Mouse (Mus musculus): ENCODE results near the gene Iqcf3.

The Iqcf3 gene

DNA sequence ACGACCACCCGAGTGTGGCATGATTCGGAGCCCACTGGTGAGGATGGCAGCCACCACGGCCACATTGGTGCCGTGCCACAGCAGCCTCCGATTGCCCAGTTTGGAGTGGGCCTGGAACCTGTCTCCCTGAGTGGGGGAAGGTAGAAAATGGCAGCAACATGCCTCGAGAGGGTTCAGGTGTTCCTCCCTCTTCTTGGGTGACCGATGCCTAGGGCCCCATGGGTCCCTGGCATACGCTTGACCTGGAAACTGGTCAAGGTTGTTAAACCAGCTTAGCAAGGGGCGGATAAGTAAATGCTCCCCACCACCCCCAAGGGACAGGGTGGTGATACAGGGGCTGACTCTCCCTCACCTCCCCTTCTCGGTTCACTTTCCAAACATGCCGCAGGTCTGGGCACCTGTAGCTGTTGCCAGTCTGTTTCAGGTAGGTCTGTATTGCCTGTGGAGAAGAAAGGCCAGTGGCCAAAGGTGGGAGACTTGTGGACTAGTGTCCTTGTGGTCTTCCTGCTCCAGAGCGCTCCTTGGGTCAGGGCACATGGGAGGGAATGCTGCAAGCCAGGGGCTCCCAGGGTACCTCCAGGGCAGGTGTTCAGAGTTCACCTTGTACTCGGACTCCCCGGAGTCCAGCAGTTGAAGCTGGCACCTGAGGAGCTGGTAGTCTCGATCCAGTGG lies 88.2 kb downstream of the Iqcf3 start:
- in situ Hi-C loops (cut with MseI, MboI) = no loop called here

DNA sequence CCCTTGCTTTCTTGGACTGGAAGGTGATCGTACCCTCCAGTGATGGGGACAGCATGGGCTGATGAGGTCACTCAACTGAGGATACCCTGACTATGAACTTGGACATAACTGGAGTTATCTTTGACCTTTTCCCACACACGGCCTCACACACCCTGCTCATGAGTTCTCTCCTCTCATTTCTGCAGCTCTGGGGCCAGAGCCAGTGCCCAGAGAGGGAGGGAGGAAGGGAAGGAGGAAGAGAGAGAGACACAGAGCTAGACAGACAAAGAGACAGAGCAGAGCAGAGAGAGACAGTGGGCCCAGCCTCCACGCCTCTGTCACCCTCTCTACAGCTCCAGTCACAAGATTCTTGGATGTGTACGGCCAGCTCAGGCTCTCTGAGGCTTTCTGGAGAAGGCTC lies 89.1 kb downstream of the Iqcf3 start:
- in situ Hi-C loops (cut with MseI, MboI) = no loop called here

DNA sequence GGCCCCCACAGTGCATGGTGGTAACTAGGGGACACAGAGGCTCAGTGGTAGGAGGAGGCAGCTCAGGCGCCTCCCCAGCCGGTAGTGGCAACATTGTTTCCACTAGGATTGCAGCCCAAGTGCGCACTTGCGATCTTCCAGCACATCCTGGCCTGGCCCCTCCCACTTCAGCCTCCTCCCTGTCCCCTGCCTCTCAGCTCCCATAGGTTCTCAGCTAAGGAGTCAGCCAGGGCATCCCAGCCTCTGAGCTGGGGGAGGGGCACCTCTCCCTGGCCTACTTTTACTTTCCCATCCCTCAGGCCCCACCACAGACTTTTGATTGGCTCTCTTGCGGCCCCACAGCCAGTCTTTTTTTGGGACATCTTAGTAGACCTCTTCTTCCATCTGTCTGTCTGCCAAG lies 89.5 kb downstream of the Iqcf3 start:
- in situ Hi-C loops (cut with MseI, MboI) = no loop called here

DNA sequence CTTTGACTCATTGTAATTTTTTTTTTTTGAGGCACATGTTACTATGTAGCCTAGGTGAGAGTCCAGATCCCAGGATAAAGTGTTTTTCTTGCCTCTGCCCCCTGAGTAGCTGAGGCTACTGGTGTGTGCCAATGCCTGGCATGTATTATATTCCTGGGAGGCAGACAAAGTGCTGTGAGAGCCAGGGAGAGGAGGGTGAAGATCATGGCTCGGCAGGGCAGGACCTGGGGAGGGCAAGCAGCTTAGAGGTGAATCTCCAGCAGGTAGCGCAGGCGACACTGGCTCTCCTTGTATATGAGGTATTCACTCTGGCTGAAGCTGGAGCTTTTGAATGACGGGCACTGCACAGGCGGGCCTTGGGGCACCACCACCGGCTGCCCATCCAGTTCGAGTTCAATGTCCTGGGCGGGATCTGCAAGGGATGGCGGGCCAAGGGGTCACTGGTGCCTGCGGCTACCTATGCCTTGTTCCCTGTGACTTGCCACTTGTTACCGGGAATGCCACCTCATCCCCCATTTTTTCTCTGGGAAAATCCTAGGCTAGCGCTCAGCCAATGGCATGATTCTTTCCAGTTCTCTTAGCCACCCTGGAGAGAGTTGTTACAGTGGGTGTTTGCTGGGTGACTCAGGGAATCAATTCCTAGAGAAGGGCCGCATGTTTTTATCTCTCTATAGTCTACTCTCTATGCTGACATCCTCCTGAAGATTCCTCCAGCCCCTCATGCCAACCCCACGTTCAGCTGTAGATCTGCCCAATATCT lies 90.3 kb downstream of the Iqcf3 start:
- in situ Hi-C loops (cut with MseI, MboI) = no loop called here

DNA sequence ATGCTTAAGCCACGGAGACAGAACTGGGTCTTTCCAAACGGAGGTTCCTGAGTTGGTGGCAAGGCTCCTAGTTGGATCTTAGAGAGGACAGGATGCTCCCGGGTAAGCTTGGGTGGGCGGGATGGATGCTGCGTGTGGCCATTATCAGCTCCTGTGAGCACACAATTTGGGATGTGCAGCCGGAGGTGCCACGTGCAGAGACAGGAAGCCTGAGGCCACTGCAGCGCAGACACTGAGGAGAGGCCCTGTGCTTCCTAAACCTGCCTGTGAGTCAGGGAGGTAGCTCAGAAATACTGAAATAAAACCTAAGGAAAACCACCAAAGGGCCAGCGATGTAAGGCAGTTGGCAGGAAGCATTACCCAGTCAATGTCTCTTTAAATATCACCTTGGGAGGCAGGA lies 91.7 kb downstream of the Iqcf3 start:
- in situ Hi-C loops (cut with MseI, MboI) = no loop called here

DNA sequence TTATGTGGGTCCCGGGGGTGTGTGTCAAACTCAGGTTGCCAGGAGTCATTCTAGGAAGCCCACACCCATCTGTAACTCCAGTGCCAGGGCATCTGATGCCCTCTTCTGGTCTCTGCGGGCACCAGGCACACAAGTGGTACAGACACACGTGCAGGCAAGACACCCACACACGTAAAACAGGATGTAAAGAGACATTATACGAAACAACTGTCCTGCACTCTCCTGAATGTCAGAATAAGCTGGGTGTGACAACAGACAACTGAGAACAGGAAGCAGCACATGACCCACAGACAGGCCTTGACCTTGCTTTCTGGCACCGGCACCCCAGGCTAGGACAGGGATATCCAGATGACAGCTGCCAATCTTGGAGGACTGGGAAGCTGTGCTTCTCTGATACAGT lies 92.1 kb downstream of the Iqcf3 start:
- in situ Hi-C loops (cut with MseI, MboI) = no loop called here

DNA sequence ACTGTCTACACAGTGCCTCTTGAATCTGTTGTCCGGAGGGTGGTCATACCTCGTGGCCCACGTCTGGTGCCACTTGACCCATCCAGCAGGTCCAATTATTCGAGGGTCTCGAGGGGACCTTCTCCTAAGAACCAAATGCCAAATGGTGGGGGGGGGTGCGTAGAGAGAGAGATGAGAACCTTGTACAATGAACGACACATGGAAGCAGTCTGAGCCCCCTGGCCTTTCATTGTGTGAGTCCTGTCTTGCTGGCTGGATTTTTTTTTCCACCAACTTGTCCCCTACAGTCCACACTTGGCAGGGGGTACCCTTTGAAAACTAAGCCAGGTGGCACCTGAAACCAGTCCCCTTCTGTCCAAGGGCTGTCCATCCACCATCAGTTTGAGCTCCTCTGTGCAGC lies 93.7 kb downstream of the Iqcf3 start:
- in situ Hi-C loops (cut with MseI, MboI) = no loop called here

DNA sequence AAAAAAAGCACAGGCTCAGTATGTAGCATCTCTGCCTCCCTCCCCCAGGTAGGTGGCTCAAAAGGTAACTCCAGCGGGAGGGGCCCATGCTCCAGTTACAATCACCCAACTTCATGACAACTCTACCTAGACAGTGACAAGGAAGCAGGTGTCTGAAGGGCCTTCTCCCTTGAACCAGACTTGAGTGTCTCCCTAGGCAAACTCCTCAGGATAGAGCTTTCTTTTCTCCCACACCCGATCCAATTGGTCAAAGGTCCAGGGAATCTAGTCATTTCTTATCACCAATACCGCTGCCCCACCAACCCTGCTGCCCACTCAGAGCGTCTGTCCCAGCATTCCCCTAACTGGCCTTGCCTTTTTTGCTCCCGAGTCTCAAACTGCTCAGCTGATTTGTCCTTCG lies 94.7 kb downstream of the Iqcf3 start:
- in situ Hi-C loops (cut with MseI, MboI) = no loop called here

DNA sequence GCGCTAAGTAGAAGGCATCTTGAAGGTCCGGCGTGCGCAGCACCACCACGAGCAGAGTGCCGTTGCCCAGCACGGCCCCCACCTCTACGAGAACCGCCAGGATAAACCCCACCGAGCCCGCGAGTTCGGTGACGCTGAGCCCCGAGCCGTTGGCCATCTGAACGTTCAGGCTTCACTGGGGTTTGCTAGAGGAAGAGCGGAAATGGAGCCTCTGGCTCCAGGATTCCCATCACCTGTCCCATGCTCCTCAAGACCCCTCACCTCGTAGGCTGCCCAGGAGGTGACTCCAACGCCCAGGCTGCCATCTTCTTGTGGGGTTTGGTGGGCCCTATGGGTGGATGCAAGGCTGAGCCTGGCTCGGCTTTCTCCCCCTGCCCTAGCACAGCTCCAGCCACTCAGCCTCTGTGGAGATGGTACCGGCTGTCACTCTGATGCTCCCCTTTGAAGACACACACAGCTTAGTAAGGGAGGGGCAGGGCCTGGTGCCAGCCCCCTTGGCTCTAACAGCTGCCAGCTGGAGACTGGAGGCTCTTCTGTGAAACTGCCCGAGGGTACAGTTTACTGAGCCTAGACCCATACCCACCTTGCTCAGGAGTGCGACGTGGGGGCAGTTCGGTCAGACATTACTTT lies 95.7 kb downstream of the Iqcf3 start, which contains the start of gene Gpr62:
Gene Gpr62 (minus strand): TSS at position 368 of the 630 bp plus-strand sequence.
- in situ Hi-C loops (cut with MseI, MboI) = no loop called here

DNA sequence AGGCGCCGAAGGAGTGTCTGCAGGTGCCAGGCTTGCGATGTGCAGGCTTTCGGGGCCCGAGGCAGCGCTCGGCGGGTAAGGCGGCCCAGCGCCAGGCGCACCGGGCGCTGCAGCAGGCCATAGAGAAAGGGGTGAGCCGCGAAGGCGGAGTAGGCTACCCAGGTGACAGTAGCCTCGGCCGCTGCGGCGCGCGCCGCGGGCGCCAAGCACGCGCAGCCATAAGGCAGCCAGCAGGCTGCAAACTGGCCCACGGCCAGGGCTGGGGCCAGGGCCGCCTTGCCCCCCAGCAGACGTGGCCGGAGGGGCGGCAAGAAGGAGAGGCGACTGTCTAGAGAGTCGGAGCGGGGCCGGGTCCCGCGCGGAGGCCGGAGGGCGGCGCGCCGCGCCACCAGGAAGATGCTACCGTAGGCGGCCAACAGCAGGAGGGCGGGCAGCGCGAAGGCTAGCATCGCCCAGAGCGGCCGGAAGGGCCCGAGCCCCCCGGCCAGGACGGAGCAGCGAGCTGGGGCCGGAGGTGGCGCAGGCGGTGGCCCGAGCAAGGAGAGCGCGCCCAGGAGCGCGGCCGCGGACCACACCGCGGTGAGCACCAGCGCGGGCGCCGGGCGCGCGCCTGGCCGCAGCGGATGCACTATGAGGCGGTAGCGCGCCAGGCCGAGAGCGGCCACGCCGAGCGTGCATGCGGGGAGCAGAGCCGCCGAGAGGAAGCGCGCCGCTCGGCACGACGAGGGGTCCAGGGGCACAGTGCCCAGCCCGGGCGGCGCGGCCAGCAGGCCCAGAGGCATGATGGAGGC lies 96.5 kb downstream of the Iqcf3 start:
- in situ Hi-C loops (cut with MseI, MboI) = no loop called here

DNA sequence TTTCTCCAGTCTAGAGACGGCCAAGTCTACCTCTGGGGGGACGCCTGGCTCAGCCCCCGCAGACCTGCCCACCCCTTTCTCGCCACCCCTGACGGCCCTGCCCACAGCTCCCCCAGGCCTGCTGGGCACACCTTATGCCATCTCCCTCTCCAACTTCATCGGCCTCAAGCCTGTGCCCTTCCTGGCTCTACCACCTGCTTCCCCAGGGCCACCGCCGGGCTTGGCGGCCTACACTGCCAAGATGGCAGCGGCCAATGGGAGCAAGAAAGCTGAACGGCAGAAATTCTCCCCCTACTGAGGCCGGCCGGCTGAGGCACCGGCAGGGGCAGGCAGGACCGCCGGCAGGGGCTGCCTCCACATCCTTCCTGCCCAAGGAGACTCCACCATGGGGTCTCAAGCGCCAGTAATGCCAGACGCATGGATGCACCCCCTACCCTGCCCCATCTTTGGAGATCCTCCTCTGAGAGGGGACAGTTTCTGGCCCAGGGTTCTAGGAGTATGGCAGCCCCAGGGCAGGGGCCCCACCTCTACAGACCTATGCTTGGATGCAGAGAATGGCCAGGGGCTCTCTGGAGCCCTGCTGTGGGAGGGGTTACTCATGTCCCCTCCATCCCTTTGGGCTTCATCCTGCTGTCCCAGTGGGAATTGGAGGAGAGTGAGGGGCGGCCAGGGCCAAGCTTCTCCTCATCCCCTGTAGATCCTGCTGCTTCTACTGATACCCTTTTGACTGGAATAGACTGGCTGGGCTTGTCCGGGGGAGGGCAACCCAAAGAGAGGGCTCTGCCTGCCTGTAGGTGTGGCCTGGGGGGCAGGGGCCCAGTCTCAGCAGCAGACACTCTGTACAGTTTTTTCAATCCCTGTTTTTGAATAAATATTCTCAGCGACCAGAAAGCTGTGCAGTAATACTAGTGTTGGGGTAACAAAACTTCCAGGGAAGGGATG lies 98.0 kb downstream of the Iqcf3 start:
- in situ Hi-C loops (cut with MseI, MboI) = no loop called here

DNA sequence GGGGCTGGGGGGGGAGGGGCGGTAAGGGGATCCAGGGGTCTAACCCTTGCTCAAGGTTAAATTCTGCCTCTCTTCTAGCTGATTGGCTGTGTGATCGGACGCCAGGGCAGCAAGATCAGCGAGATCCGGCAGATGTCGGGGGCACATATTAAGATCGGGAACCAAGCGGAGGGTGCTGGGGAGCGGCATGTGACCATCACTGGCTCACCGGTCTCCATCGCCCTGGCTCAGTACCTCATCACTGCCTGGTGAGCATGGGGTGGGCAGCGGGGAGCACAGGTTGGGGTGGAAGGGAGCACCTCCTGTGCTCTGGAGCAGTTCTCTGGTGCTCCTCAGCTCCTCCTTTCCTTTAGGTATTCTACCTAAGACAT lies 99.0 kb downstream of the Iqcf3 start:
- in situ Hi-C loops (cut with MseI, MboI) = no loop called here

DNA sequence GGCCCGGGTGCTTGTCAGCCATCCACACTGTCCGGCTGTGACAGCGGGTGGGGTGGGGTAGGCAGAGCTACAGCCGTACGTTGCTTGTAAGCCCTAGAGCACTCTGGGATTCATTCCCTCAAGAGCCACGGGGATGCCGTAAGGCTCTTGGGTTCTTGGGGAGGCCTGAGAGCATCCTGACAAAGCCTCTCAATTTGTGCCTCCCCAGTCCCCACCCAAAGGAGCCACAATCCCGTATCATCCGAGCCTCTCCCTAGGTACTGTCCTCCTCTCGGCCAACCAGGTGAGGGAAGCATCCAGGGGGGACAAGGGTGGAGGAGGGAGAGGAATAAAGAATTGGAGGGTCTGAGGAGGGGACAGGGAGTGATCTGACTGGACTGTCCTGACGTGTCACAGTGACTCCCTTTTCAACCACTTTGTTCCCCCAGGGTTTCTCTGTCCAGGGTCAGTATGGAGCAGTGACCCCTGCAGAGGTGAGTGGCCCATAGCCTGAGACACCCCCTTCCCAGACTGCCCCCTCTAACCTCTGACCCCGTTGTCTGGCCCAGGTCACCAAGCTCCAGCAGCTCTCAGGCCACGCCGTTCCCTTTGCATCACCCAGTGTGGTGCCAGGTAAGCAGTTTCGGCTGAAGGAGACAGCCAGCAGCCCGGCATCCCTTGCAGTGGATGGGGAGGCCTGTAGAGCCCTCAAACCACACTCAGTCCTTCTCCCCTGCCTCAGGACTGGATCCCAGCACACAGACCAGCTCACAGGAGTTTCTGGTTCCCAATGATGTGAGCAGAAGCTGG lies 99.6 kb downstream of the Iqcf3 start:
- in situ Hi-C loops (cut with MseI, MboI) = no loop called here

DNA sequence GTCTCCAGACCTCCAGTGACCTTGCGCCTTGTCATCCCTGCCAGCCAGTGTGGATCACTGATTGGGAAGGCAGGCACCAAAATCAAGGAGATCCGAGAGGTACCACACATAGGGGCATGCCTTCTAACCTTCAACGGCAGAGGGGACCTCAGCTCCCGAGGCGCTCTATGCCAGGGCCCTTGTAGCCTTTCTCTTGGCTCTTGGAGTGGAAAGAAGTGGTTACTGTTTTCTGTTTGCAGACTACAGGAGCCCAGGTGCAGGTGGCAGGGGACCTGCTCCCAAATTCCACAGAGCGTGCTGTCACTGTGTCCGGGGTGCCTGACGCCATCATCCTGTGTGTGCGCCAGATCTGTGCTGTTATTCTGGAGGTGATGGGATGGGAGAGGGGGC lies 100.4 kb downstream of the Iqcf3 start:
- in situ Hi-C loops (cut with MseI, MboI) = no loop called here

DNA sequence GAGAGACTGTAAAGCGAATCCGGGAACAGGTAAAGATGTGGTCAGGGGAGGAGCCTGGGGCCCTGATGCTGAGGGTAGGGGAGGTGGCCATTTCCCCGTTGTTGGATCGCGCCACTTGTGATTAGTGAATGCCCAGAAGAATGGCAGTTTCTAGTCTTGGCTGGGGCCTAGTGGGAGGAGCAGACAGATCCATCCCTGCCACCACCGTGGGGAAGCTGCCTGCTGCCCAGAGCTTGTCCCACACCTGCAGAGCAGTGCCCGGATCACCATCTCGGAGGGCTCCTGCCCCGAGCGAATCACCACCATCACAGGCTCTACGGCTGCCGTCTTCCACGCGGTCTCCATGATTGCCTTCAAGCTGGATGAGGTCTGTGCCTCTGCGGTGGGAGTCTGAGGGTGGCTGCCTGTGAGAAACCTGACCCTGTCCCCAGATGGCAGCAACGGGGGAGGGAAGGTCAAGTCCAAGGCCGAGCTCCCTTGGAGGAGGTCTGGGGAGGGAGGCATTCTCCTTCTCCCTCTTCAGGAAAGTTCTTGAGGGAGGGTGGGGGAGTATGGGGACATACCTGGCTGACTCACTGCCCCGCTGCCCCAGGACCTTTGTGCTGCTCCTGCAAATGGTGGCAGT lies 100.9 kb downstream of the Iqcf3 start:
- in situ Hi-C loops (cut with MseI, MboI) = no loop called here

DNA sequence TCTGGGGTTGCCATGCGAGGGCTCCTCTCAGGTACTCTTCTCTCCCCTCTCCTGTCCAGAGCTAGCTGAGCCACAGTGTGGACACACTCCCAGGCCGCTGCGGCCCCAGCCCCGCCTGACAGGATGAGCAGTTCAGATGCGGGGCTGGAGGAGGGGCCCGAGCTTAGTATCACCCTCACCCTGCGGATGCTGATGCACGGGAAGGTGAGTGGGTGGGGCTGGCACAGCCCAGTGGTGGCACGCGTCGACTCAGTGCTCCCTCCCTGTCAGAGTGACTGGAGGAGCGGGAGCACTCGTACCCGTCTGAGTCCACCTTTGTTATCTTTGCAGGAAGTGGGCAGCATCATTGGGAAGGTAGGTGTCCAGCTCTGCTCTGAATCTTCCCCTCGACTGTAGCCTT lies 101.5 kb downstream of the Iqcf3 start:
- in situ Hi-C loops (cut with MseI, MboI) = no loop called here

DNA sequence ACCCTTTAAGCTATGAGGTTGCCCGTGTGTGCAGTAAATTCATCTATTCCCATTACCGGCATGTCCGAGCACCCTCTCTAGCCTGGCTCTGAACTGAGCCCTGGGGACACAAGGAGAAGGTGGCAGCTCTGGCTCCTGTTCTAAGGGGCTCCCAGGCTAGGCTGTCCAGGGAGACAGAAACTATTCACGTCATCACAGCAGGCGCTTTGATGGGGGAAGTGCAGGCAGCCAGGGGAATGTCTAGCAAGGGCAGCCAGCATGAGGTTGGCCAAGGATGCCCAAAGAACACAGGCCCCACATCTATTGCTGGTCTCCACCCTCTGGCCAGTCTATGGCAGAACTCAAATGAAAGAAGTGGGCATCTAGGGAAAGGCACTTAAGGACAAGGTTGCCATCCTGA lies 103.5 kb downstream of the Iqcf3 start:
- in situ Hi-C loops (cut with MseI, MboI) = no loop called here

DNA sequence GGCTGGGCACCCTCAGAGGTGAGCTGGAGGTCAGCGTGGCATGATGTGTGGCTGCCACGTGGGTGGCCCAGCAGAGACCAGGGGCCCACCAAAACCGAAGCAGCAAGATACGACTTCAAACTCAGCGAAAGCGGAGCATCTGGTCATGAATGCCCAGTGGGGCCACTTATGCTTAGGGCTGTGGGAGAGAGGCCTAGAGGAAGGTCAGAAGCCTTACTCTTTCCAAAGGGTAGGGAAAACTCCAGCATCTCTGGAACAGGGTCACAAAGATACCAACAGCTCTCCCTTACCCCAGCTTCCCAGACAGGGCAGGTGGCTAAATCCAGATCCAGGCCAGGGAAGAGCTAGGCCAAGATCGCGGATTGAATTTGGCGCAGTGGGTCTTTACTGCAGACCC lies 104.3 kb downstream of the Iqcf3 start:
- in situ Hi-C loops (cut with MseI, MboI) = no loop called here

DNA sequence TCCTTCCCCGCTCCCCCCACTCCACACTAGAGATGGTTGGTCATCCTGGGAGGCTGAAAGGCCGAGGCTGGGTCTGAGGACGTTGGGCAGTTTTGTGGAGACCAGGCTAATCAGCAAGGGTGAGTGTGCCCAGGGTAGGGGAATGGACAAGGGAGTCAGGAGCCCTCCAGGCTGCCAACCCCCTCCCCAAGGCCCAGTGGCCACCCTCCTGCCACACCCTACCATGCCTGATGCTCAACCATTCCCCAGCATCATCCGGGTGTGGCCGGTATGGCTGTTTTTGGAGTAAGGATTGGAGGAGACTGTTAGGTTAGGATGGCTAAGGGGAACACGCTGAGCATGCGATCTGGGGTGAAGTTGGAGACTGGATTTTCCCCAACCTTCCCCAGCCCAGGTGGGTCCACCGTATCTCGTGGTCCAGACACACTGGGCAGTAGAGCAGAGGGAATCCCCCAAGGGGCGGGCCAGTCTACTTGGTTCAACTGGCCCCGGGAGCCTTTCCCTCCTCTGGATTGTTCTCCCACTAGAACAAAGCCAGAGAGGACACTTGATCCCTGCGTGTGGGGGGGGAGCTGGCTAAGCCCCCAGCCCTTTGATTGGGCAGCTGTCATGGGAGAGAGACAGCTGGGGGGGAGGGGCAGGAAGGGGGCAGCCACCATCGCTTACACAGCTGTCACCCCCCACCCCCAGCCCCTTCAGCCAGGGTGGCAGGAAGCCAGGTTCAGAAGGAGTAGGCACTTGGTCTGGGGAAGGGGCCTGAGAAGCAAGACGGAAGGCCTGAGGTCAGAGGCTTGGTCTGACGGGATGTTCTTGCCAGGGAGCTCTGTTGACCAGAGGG lies 104.9 kb downstream of the Iqcf3 start:
- in situ Hi-C loops (cut with MseI, MboI) = no loop called here
